Mouse (Mus musculus) embryonic facial prominence, embryonic 13.5 days (tissue): ENCODE results near the gene Hyal4. TPM values are rescaled to one million over a fixed set of nuclear protein-coding genes. Genes with fewer than 3 reads are reported as not detected.

Experiments used
- polyA plus RNA-seq: library from polyadenylated mRNA; unstranded; fragments of >200 nt; fragmentation: Nextera tagmentation; extraction: Ambion mirVana; gene quantifications from 2 replicates; pipeline ENCODE4 v1.2.1, GENCODE M21; 2015

Gene Hyal4
- polyA plus RNA-seq, 1 experiment from 2014 or later: not detected

Other genes with a start within 250 kb of the Hyal4 start
- 0.11 TPM in 2 replicates for gene Iqub, start 233.3 kb upstream of the Hyal4 start, polyA plus RNA-seq
- 342 and 359 TPM in 2 replicates for gene Ndufa5, start 220.3 kb upstream of the Hyal4 start, polyA plus RNA-seq
- gene Asb15, start 220.2 kb upstream of the Hyal4 start, polyA plus RNA-seq: not detected in 2 replicates
- gene Lmod2, start 150.6 kb upstream of the Hyal4 start, polyA plus RNA-seq: 0.10 and 0.30 TPM in 2 replicates
- 66.1 and 79.8 TPM in 2 replicates for gene Wasl, start 83.3 kb upstream of the Hyal4 start, polyA plus RNA-seq
- not detected in 2 replicates for gene Hyal6, start 15.1 kb upstream of the Hyal4 start, polyA plus RNA-seq
- not detected in 2 replicates for gene Spam1, start 42.9 kb downstream of the Hyal4 start, polyA plus RNA-seq
- gene Hyal5, start 109.7 kb downstream of the Hyal4 start, polyA plus RNA-seq: not detected in 2 replicates
- gene Tmem229a, start 208.0 kb downstream of the Hyal4 start, polyA plus RNA-seq: 1.4 and 1.5 TPM in 2 replicates